In genomic region chr17:24350926-24351759, GRCm38 (mm10) we compare ENCODE assay signal across 8 mouse cellular contexts. TPM values are rescaled to one million over a fixed set of nuclear protein-coding genes. Genes with fewer than 3 reads are reported as not detected.
DNase-seq lines count a peak whose midpoint lies in the region; ATAC-seq and TF ChIP-seq lines count a peak whose summit lies in the region.

Abca17 (minus strand) TSS chr17:24351068.

- no peak for ATAC-seq in embryonic facial prominence, embryonic 12.5 days (ENCODE audit: insufficient number of reproducible peaks, insufficient read depth, low FRiP score, low TSS enrichment)
- 0 out of 2 replicates have a peak, but pooled peaks have one; percentile 19 for ATAC-seq in midbrain, embryonic 14.5 days (ENCODE audit: low FRiP score, low TSS enrichment)

- no peak for TF ChIP-seq CTCF in thymus, adult 2 months (IDR thresholded peaks at IDR 0.05; ENCODE audit: borderline replicate concordance, control insufficient read depth, extremely low read depth, insufficient read depth, low read length, poor library complexity)

- no peak for TF ChIP-seq POLR2A in thymus, adult 2 months (IDR thresholded peaks at IDR 0.05; ENCODE audit: control insufficient read depth, extremely low read depth, insufficient read depth, low read length, poor library complexity)

- H3K9ac ChIP-seq in embryonic facial prominence, embryonic 12.5 days: peak within 1 kb of the TSS; percentile 67
- peak within 1 kb of the TSS; percentile 88 for H3K9ac ChIP-seq in midbrain, embryonic 14.5 days (replicated peaks; ENCODE audit: low read length)

- peaks cover 29% of the 10 kb centered on the region for H3K27me3 ChIP-seq in embryonic facial prominence, embryonic 12.5 days
- peaks cover 59% of the 10 kb centered on the region for H3K27me3 ChIP-seq in limb, embryonic 10.5 days (ENCODE audit: low read depth, poor library complexity, severe bottlenecking)
- peaks cover 20% of the 10 kb centered on the region for H3K27me3 ChIP-seq in midbrain, embryonic 14.5 days (ENCODE audit: control insufficient read depth, insufficient read depth, low read length)
- H3K27me3 ChIP-seq in thymus, adult 2 months (ENCODE audit: control insufficient read depth, insufficient read depth, low read length): peaks cover 2% of the 10 kb centered on the region; the same call in 1 of the 2 replicates

- H3K4me1 ChIP-seq in embryonic facial prominence, embryonic 12.5 days: peaks cover 6% of the 10 kb centered on the region
- peaks cover 25% of the 10 kb centered on the region for H3K4me1 ChIP-seq in limb, embryonic 10.5 days
- H3K4me1 ChIP-seq in midbrain, embryonic 14.5 days (ENCODE audit: control insufficient read depth, insufficient read depth, low read length): peaks cover 13% of the 10 kb centered on the region
- peaks cover 23% of the 10 kb centered on the region for H3K4me1 ChIP-seq in thymus, adult 2 months (replicated peaks; ENCODE audit: control insufficient read depth, insufficient read depth, low read length)

- H3K36me3 ChIP-seq in embryonic facial prominence, embryonic 12.5 days: no peaks in the 10 kb centered on the region
- no peaks in the 10 kb centered on the region for H3K36me3 ChIP-seq in limb, embryonic 10.5 days
- no peaks in the 10 kb centered on the region for H3K36me3 ChIP-seq in midbrain, embryonic 14.5 days (ENCODE audit: control insufficient read depth, insufficient read depth, low read length)
- H3K36me3 ChIP-seq in thymus, adult 2 months (ENCODE audit: control insufficient read depth, insufficient read depth, low read length): no peaks in the 10 kb centered on the region

- peak; percentile 20 to 25 for DNase-seq in heart, adult 18-20 months
- DNase-seq in heart, postnatal 25 days (ENCODE audit: low spot score): no peak
- peak; percentile 6 for DNase-seq in T-cell, adult 2 months (ENCODE audit: low spot score)
- DNase-seq in heart, postnatal 14 days: peak; percentile 18 to 19
- DNase-seq in limb, embryonic 10.5 days (ENCODE audit: low spot score): peak; percentile 47
- DNase-seq in midbrain, embryonic 14.5 days: no peak
- DNase-seq in thymus, adult 2 months: peak; percentile 23

- no peak within 1 kb of the TSS for H3K27ac ChIP-seq in embryonic facial prominence, embryonic 12.5 days
- H3K27ac ChIP-seq in limb, embryonic 10.5 days: peak within 1 kb of the TSS; percentile 78
- H3K27ac ChIP-seq in midbrain, embryonic 14.5 days (replicated peaks; ENCODE audit: low read depth, low read length): peak within 1 kb of the TSS; percentile 82
- H3K27ac ChIP-seq in thymus, adult 2 months (ENCODE audit: control insufficient read depth, insufficient read depth, low read length): no peak within 1 kb of the TSS

- intact Hi-C loops in heart, postnatal 25 days (cut with DNase I): loop anchor here (2.0 kb wide), 1 partner anchor 178 kb away; no protein-coding TSS in a partner anchor
- intact Hi-C loops in heart, postnatal 14 days (cut with DNase I): loop anchor here (2.0 kb wide), 1 partner anchor 176 kb away; no protein-coding TSS in a partner anchor

- WGBS in embryonic facial prominence, embryonic 12.5 days: 6% methylated on average over 42 of the region's 42 CpGs
- 7% methylated on average over 42 of the region's 42 CpGs for WGBS in limb, embryonic 10.5 days
- WGBS in midbrain, embryonic 14.5 days: 3% methylated on average over 42 of the region's 42 CpGs
- 2% methylated on average over 42 of the region's 42 CpGs for WGBS in thymus, adult 2 months

- peak within 1 kb of the TSS; percentile 63 for H3K4me3 ChIP-seq in embryonic facial prominence, embryonic 12.5 days
- peak within 1 kb of the TSS; percentile 72 for H3K4me3 ChIP-seq in limb, embryonic 10.5 days
- H3K4me3 ChIP-seq in midbrain, embryonic 14.5 days (replicated peaks; ENCODE audit: low read depth, low read length): peak within 1 kb of the TSS; percentile 90
- H3K4me3 ChIP-seq in thymus, adult 2 months (ENCODE audit: control insufficient read depth, insufficient read depth, low read length): peak within 1 kb of the TSS; percentile 76

- H3K4me2 ChIP-seq in embryonic facial prominence, embryonic 12.5 days (replicated peaks): peak within 1 kb of the TSS; percentile 92
- peak within 1 kb of the TSS; percentile 67 for H3K4me2 ChIP-seq in midbrain, embryonic 14.5 days (ENCODE audit: low read length)

- H3K9me3 ChIP-seq in embryonic facial prominence, embryonic 12.5 days: no peaks in the 10 kb centered on the region
- no peaks in the 10 kb centered on the region for H3K9me3 ChIP-seq in limb, embryonic 10.5 days (replicated peaks)
- no peaks in the 10 kb centered on the region for H3K9me3 ChIP-seq in midbrain, embryonic 14.5 days (ENCODE audit: control insufficient read depth, low read length)

RNA-seq across cellular contexts. Expression of gene Abca17, which starts in this region (rescaled TPM):
- total RNA-seq in heart, adult 18-20 months (2021): under 1 TPM in 1 of 2 experiments, not detected in 1; 0.05 TPM
- total RNA-seq in heart, postnatal 25 days (2021): not detected
- polyA plus RNA-seq in embryonic facial prominence, embryonic 12.5 days (2016; fragmentation: Nextera tagmentation; extraction: Ambion mirVana): 0.23 TPM in 1 of 2 replicates, not detected in the other
- not detected for total RNA-seq in heart, postnatal 14 days (2021)
- not detected in 2 replicates for polyA plus RNA-seq in limb, embryonic 10.5 days (2016; fragmentation: Nextera tagmentation; extraction: Ambion mirVana)
- 0.18 and 0.47 TPM in 2 replicates for polyA plus RNA-seq in midbrain, embryonic 14.5 days (2014; fragmentation: Nextera tagmentation; extraction: Ambion mirVana)
- polyA plus RNA-seq in thymus, adult 2 months (2012; rRNA removed): 0.06 and 0.13 TPM in 2 replicates

Comparison
In these comparisons a context has a peak if more than half of its experiments do, and no peak if none do; other contexts are left out.
1. Peak in DNase-seq in heart, adult 18-20 months; RNA of the gene not detected or under 1 TPM.
2. Peak in DNase-seq in heart, postnatal 14 days; RNA of the gene not detected or under 1 TPM.
3. Peak in DNase-seq, H3K4me3 ChIP-seq and H3K27ac ChIP-seq in limb, embryonic 10.5 days; RNA of the gene not detected or under 1 TPM.
4. Peak in ATAC-seq, H3K4me3 ChIP-seq, H3K27ac ChIP-seq, H3K9ac ChIP-seq and H3K4me2 ChIP-seq in midbrain, embryonic 14.5 days; RNA of the gene not detected or under 1 TPM.
5. Peak in DNase-seq and H3K4me3 ChIP-seq in thymus, adult 2 months; RNA of the gene not detected or under 1 TPM.